Mouse (Mus musculus) limb, embryonic 10.5 days (tissue): Measurements from ENCODE around the gene Lztfl1. TPM values are rescaled to one million over a fixed set of nuclear protein-coding genes. Genes with fewer than 3 reads are reported as not detected.
A peak's percentile ranks its signal among the peaks of the same experiment; 100 is the strongest.
"Not testable (repeated sequence)": the region's sequence is repeated elsewhere in the genome, so short reads cannot be mapped to it uniquely, and the experiment has no call there.

Source experiments
- DNase-seq: peaks from one replicate; pipeline ENCODE4 v3.0.0-alpha.2; 2017; ENCODE audit warnings: low spot score
- H3K27ac ChIP-seq: fragments of 300-500 bp; sonication (generic); 2 replicates; pipeline ENCODE4 v1.5.1; 2016; ENCODE audit warnings: mild to moderate bottlenecking
- H3K27me3 ChIP-seq: fragments of 300-500 bp; sonication (generic); 2 replicates; pipeline ENCODE4 v1.6.1; 2016; ENCODE audit warnings: low read depth, mild to moderate bottlenecking; ENCODE audit not compliant: poor library complexity, severe bottlenecking
- H3K36me3 ChIP-seq: fragments of 300-500 bp; sonication (generic); 2 replicates; pipeline ENCODE4 v1.6.1; 2016; ENCODE audit warnings: mild to moderate bottlenecking, moderate library complexity
- H3K4me1 ChIP-seq: fragments of 300-500 bp; sonication (generic); 2 replicates; pipeline ENCODE4 v1.6.1; 2016
- H3K4me3 ChIP-seq: fragments of 300-500 bp; sonication (generic); 2 replicates; pipeline ENCODE4 v1.5.1; 2016; ENCODE audit warnings: mild to moderate bottlenecking, moderate library complexity
- H3K9me3 ChIP-seq: fragments of 300-500 bp; sonication (generic); replicated peaks from 2 replicates; pipeline ENCODE4 v1.6.1; 2016; ENCODE audit warnings: mild to moderate bottlenecking
- WGBS: fragments of 180-500 bp; shearing (Covaris S2); methylation state at CpG from one replicate; pipeline ENCODE4 v1.1.7; 2016; 5-methylcytosine and 5-hydroxymethylcytosine counted together
- polyA plus RNA-seq: library from polyadenylated mRNA; unstranded; fragments of >200 nt; fragmentation: Nextera tagmentation; extraction: Ambion mirVana; gene quantifications from 2 replicates; pipeline ENCODE4 v1.2.1, GENCODE M21; 2016

The Lztfl1 gene
- 35.3 and 35.6 TPM in 2 replicates for polyA plus RNA-seq

DNA sequence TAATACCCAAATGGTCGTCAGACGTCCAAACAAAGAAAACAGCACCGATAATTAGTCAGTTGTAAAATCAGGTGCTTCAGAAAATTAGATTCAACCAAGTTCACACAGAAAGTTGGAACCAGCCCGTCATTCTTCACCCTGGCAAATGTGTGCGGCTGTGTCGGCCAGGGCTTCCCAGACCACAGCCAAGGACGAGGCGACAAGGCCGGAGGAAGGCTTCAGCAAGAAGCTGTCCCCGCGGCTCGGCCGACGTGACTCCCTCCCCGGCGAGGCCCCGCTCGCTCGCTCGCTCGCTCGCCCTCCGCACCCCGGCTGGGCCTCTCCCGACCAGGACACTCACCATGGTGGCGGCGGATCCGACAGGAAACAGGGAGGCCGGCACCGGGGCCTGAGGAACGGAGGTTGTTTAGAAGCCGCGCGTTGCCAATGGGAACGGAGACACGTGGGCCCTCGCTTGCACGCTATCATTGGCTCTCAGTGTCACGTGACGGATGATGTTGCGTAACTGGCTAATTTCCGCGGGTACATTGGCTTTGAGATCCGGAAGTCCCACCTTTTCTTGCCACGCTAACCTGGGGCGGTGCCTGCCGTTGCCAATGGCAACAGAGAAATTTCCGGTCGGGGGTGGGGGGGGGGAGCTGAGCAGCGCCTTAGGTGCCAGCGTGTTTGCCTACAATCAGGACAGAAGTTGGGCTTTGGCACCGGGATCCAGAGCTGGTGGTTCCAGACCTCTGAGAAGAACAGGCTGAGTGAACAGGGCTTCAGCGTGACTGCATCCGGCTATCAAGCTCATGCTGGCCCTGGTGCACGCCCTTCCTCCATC is at the start of gene Lztfl1:
Lztfl1 (minus strand) TSS at position 512 of the 823 bp plus-strand sequence.
- Histone ChIP-seq H3K36me3 (no peaks in the 10 kb centered on the region), H3K9me3 (no peaks in the 10 kb centered on the region), H3K4me3 (peak within 1 kb of the TSS; percentile 88), H3K4me1 (peaks cover 7% of the 10 kb centered on the region), H3K27me3 (no peaks in the 10 kb centered on the region), H3K27ac (peak within 1 kb of the TSS; percentile 87)
- peak; percentile 96 for DNase-seq
- 1% methylated on average over 55 of the region's 55 CpGs for WGBS

DNA sequence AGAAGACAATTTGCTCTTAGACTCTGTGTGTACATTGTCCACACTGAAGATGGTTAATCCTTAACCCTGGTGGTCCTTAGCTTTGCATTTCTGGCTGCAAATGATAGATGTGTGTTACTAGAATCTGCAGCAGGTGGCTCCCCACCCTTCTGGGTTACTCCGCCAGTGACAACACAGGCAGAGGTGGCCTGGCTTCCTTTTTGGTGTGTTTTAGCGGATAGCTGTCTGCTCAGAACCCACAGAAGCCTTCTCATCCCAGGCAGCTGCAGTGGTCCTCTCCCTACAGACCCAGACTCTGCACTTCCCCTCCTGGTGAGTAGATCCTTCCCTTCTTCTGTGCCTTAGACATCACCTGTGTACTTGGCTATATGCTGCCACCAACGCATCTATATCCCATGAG is 49.5 kb upstream of the Lztfl1 start:
- H3K27me3 ChIP-seq: no peaks in the 10 kb centered on the region
- DNase-seq: no peak
- H3K36me3 ChIP-seq: no peaks in the 10 kb centered on the region
- H3K9me3 ChIP-seq: no peaks in the 10 kb centered on the region
- no peak overlapping the region for H3K4me3 ChIP-seq
- WGBS: 90% methylated on average over 3 of the region's 3 CpGs
- H3K4me1 ChIP-seq: no peaks in the 10 kb centered on the region
- H3K27ac ChIP-seq: no peak overlapping the region

DNA sequence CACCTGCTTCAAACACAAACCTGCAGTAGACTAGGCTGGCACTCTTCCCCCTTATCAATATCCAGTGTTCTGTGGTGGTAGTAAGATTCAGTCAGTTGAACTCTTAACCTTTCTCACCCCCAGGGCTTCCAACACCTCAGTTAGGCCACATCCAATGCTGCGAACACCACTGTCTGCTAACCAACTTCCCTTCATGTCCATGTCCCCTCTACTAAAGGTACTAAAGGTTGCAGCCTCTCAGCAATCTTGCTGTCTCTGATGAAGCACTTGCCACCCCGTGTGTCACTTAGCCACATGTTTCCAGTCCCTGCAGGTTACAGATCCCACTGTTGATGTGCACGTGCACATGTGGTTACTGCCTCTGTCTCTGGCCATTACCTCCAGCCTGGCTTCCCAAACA is 46.3 kb upstream of the Lztfl1 start:
- Histone ChIP-seq H3K4me3 (no peak overlapping the region), H3K27me3 (no peaks in the 10 kb centered on the region), H3K27ac (no peak overlapping the region), H3K4me1 (no peaks in the 10 kb centered on the region), H3K9me3 (no peaks in the 10 kb centered on the region), H3K36me3 (no peaks in the 10 kb centered on the region)
- no peak for DNase-seq
- 83% methylated on average over 3 of the region's 3 CpGs for WGBS

DNA sequence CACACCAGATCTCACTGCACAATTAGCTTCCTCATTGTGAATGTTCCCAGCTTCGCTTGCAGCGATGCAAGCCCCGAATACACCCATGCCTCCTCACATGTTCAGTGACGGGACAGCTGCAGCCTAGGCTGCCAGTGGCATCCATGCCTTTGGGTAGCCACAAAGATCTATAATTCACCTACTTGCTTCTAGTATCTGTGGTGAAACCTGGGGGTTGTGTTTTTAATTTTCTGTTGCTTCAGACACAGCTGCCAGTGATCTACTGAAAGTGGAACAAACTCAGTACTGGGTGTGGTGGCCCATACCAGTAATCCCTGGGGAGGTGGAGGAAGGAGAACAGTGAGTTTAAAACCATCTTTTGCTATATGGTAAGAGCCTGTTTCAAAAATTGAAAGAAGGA is 45.4 kb upstream of the Lztfl1 start:
- no peaks in the 10 kb centered on the region for H3K27me3 ChIP-seq
- no peak for DNase-seq
- 90% methylated on average over 4 of the region's 4 CpGs for WGBS

DNA sequence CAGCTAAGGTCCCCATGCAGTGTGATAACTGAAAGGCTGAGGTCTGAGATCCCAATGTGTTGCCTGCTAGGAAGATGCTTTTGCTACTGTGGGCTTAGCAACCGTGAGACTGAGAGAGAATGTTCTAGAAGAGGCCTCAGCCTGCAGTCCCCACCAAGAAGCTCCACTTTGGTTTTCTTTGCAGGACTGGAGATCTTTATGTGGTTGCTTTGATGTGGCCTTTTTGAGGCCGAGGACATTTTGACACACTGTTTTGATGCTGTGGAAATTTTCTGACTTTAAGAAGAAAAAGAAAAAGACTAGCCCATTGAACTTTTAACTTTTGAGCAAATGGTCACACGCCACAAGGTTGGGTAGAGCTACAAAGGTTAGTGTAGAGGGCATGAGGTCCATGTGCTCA is 43.3 kb upstream of the Lztfl1 start:
- 90% methylated on average over 3 of the region's 3 CpGs for WGBS
- DNase-seq: no peak
- no peaks in the 10 kb centered on the region for H3K27me3 ChIP-seq
- no peak overlapping the region for H3K27ac ChIP-seq
- H3K4me1 ChIP-seq: no peaks in the 10 kb centered on the region
- no peak overlapping the region for H3K4me3 ChIP-seq
- no peaks in the 10 kb centered on the region for H3K9me3 ChIP-seq
- no peaks in the 10 kb centered on the region for H3K36me3 ChIP-seq

More for the DNA sequence above, 45.4 kb upstream of the Lztfl1 start:
- H3K4me1 ChIP-seq: no peaks in the 10 kb centered on the region
- no peak overlapping the region for H3K4me3 ChIP-seq
- H3K9me3 ChIP-seq: no peaks in the 10 kb centered on the region
- no peak overlapping the region for H3K27ac ChIP-seq
- H3K36me3 ChIP-seq: no peaks in the 10 kb centered on the region

DNA sequence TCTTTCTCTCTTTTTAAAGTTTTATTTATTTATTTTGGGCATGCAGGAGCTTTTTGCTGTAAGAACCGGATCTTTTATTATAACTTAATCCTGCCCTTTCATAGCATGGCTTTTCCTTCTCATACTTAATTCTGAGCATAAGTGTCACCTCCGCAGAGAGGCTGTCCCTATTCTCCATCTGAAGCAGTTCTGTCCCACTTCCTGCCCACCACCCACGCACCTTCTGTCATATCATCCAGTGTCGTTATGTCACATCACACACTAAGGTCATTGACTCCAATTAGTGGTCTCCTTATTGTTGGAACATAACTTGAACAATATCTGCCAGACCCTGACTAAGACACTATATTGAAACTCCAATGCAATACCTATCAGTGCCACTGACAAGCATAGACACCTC is 41.1 kb upstream of the Lztfl1 start:
- H3K4me1 ChIP-seq: no peaks in the 10 kb centered on the region
- H3K27ac ChIP-seq: no peak overlapping the region
- WGBS: 80% methylated on average over 4 of the region's 4 CpGs
- H3K4me3 ChIP-seq: no peak overlapping the region
- H3K36me3 ChIP-seq: no peaks in the 10 kb centered on the region
- H3K9me3 ChIP-seq: no peaks in the 10 kb centered on the region
- no peak for DNase-seq
- H3K27me3 ChIP-seq: no peaks in the 10 kb centered on the region

DNA sequence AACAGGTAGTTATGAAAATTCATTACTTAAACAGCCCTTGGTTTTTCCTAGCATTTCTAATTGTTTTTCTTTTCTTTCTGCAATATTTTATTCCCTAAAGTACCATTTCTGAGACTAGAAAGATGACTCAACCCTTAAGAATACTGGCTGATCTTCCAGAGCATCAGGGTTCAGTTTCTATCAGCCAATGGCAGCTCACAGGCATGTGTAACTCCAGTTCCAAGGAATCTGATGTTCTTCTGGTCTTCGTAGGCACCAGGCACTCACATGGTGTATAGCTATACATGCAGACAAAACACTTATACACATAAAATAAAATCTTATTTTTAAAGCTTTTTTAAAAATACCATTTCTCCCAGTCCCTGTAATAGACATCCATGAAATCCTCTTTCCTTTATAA is 40.7 kb upstream of the Lztfl1 start:
- Histone ChIP-seq H3K9me3 (no peaks in the 10 kb centered on the region), H3K27me3 (no peaks in the 10 kb centered on the region), H3K36me3 (no peaks in the 10 kb centered on the region), H3K4me1 (no peaks in the 10 kb centered on the region), H3K4me3 (no peak overlapping the region), H3K27ac (no peak overlapping the region)
- WGBS: 84% methylated on average over 1 of the region's 1 CpGs
- no peak for DNase-seq

DNA sequence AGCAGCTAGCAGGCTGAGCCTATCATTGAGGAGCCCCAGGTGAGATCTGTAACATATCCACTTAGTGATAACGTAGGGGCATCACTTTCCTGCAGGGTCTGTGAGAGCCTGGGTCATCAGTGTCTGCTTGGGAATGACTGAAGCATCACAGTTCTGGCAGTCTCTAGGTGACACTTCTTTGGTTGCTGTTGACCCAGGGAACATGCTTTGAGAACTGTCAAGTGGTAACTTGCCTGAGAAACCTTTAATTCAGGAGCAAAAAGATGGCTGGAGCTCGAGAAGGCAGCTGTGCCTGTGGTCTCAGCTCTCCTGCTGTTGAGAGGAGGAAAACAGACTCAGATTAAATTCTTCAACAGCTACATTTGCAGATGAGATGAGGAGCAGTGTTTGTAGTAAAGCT is 39.8 kb upstream of the Lztfl1 start:
- WGBS: 62% methylated on average over 2 of the region's 2 CpGs
- H3K9me3 ChIP-seq: no peaks in the 10 kb centered on the region
- DNase-seq: no peak
- H3K4me3 ChIP-seq: no peak overlapping the region
- H3K27ac ChIP-seq: no peak overlapping the region
- H3K4me1 ChIP-seq: no peaks in the 10 kb centered on the region
- no peaks in the 10 kb centered on the region for H3K27me3 ChIP-seq
- H3K36me3 ChIP-seq: no peaks in the 10 kb centered on the region

DNA sequence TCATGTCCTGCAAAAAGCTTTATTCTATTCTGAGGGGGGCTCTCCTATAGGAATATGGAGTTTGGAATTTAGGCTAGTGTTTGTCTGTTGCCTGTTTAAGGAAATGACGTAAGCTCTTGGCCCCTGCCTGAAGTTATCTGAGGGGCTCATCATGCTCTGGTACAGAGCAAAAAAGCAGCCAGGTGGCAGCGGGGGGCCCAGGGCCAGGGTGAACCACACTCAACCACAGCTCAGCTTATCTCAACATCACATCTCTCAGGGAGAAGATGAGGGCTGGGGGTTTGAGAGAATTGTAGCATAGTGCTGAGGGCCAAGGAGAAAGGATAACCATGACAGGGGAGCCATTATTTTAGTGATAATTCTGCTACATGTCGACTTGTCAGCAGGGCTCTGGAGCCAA is 39.3 kb upstream of the Lztfl1 start:
- Histone ChIP-seq H3K27me3 (no peaks in the 10 kb centered on the region), H3K9me3 (no peaks in the 10 kb centered on the region), H3K4me1 (no peaks in the 10 kb centered on the region), H3K27ac (no peak overlapping the region), H3K36me3 (no peaks in the 10 kb centered on the region), H3K4me3 (no peak overlapping the region)
- 86% methylated on average over 3 of the region's 3 CpGs for WGBS
- no peak for DNase-seq

DNA sequence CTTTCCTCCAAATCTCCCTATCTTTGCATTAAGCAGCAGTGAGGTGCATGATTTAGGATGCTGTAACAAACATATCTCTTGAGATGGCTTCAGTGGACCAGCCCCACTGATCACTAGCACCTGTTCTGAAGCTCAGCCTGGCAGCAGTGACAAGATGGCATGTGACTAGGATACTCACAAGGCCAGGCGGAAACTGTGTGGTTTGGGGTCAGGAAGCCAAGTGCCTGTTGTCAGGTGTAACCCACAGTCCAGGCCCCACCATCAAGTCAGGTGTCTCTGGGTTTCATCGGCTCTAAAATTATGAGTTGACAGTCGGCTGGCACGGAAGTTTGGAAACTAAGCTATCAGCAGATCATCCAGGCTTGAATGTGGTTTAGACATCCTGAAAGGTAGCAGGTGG is 36.8 kb upstream of the Lztfl1 start:
- 92% methylated on average over 4 of the region's 4 CpGs for WGBS
- H3K9me3 ChIP-seq: no peaks in the 10 kb centered on the region
- H3K4me3 ChIP-seq: no peak overlapping the region
- no peaks in the 10 kb centered on the region for H3K36me3 ChIP-seq
- H3K4me1 ChIP-seq: no peaks in the 10 kb centered on the region
- no peak for DNase-seq
- no peaks in the 10 kb centered on the region for H3K27me3 ChIP-seq
- no peak overlapping the region for H3K27ac ChIP-seq

DNA sequence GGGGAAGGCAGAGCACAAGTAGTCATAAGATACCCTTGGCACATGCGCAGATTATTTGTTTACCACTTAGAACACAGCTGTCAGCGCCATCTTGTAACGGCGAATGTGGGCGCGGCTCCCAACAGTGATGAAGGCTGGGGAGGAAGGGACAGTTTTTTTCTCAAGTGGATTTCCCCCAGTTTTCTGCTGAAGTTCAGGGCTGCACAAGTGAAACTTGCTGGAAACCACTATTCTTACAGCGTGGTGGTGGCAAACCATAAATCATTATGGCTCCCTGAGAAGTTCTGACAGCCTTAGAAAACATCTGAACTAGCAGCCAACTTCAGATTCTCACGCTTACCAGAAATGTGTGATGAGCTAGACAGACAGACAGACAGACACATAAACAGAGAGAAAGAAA is 32.2 kb upstream of the Lztfl1 start:
- WGBS: 94% methylated on average over 8 of the region's 8 CpGs
- H3K27ac ChIP-seq, DNase-seq, H3K4me3 ChIP-seq, H3K4me1 ChIP-seq, H3K36me3 ChIP-seq, H3K27me3 ChIP-seq, H3K9me3 ChIP-seq: not testable (repeated sequence)

DNA sequence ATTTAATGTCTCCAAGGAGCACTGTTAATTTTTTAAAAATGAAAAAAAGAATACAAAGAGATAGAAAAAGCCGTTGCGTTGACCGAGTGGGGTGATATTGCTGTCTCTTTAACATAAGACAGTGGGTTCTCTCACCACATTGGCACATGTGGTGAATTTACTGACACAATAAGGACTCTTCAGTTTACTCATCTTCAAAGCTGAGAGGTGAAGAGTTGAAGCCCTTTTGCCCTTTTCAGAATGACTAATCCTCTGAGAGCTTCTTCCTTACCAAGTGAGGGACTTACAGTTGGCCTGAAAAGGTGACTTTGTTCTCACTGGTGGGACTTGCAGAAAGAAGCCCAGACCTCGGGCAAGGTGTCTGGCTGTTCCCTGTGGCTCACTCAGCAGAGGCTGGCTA is 23.3 kb upstream of the Lztfl1 start:
- DNase-seq: no peak
- Histone ChIP-seq H3K4me1 (no peaks in the 10 kb centered on the region), H3K27ac (no peak overlapping the region), H3K36me3 (no peaks in the 10 kb centered on the region), H3K4me3 (no peak overlapping the region), H3K9me3 (no peaks in the 10 kb centered on the region), H3K27me3 (no peaks in the 10 kb centered on the region)
- WGBS: 84% methylated on average over 4 of the region's 4 CpGs

DNA sequence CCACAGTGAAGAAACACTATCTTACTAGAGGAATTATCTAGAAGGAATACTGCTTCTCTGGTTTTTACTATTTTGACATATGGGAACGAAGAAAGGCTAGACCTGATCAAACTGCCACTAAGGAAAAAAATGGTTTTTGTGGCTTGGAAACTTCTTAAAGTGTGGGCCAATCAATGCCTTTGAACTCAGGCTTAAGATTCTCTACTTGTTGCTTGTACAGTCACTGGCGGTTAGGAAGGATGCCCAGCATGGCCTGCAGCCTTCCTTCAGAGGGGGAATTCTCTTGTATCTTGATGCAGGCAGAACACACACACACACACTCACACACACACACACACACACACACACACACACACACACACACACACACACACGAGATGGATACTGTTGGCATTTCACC is 16.6 kb upstream of the Lztfl1 start:
- 80% methylated on average over 3 of the region's 3 CpGs for WGBS
- Histone ChIP-seq H3K4me3 (no peak overlapping the region), H3K4me1 (no peaks in the 10 kb centered on the region), H3K36me3 (no peaks in the 10 kb centered on the region), H3K27ac (no peak overlapping the region), H3K27me3 (no peaks in the 10 kb centered on the region), H3K9me3 (no peaks in the 10 kb centered on the region)
- no peak for DNase-seq

DNA sequence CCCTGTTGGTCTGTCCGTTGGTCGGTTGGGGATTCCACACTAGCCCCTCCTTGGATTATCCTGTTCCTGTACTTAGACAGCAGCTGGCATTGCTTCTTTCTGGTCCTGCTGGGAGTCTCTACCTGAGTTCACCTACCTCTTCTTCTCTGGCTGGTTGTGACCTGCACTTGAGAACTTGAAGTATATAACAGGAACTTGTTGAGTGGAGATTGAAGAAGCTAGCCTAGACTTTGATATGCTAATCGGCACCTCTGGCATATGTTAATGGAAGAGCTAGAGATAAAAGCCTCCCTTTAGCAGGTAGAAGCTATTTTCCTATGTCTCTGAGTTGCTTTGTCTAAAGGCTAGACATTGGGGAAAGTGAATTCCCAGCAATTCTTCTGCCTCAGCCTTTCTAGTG is 13.8 kb upstream of the Lztfl1 start:
- H3K4me1 ChIP-seq: no peaks in the 10 kb centered on the region
- H3K4me3 ChIP-seq: no peak overlapping the region
- WGBS: 75% methylated on average over 3 of the region's 3 CpGs
- no peaks in the 10 kb centered on the region for H3K9me3 ChIP-seq
- H3K27ac ChIP-seq: no peak overlapping the region
- H3K27me3 ChIP-seq: no peaks in the 10 kb centered on the region
- no peaks in the 10 kb centered on the region for H3K36me3 ChIP-seq
- DNase-seq: no peak
